Mouse (Mus musculus): ENCODE data around the gene Bcas3. TPM values are rescaled to one million over a fixed set of nuclear protein-coding genes. Genes with fewer than 3 reads are reported as not detected.
A peak's percentile ranks its signal among the peaks of the same experiment; 100 is the strongest.

Gene Bcas3
- total RNA-seq, 4 experiments from 2014 or later = 60.1 to 74.8 (median 66.2) TPM

- no peak for DNase-seq (ENCODE audit: low spot score in 2 of 2)
Observed at GRCm38 (mm10) chr11:85379091-85379490, 26.1 kb downstream of the Bcas3 start.

- no peak for DNase-seq (ENCODE audit: low spot score in 2 of 2)
Observed at GRCm38 (mm10) chr11:85380046-85380445, 27.1 kb downstream of the Bcas3 start.

DNA sequence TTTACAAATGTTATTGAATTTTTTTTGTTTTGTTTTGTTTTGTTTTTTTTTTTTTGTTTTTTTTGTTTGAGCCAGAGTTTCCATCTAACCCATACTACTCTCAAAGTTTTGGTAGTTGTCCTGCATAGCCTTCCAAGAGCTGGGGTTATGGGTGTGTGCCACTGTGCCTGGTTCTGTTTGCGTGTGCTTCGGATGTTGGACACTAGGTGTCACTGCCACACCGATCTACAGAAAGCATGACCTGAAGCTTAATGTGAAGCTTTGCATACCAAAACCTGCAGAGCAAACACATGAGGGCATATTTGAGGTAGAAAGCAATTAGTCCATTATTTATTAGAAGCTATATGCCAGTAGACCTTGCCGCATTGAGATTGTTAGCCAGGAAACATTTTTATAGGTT lies 29.1 kb downstream of the Bcas3 start:
- DNase-seq (ENCODE audit: low spot score in 2 of 2) = peak; percentile 56 to 76

- DNase-seq (ENCODE audit: low spot score in 2 of 2) = no peak
Observed at GRCm38 (mm10) chr11:85383975-85384821, 31.2 kb downstream of the Bcas3 start.

DNA sequence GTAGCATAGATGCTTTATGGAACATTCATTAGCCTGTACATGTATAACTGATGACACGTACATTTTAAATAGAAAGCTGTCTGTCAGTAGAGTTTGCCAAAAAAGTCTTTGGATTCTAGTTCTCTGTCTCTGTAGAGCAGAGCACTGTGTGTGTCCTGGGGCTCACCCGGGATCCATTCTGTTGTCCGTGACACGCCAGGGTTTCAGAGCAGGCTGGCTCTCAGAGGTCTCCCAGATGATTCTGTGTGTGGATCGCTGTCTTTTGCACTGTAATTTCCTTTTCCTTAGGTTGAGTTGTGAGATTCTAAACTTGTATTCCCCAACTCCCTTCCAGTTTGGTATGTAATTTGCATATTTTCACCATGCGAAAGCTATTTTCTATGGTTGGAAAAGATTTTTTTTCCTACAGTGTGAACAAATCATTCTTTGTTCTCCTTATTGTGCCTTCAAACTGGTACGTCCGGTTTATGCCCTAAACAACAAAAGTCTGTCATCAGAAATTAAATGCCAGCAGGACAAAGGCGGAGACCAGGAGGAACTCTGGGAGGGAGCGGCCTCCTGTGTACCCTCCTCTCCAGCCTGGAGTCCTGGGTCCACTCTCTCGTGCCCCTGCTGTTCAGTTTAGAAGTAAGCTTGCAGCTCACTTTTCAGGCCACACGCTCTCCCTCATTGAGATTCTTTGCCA lies 39.4 kb downstream of the Bcas3 start:
- no peak for DNase-seq (ENCODE audit: low spot score in 2 of 2)

DNA sequence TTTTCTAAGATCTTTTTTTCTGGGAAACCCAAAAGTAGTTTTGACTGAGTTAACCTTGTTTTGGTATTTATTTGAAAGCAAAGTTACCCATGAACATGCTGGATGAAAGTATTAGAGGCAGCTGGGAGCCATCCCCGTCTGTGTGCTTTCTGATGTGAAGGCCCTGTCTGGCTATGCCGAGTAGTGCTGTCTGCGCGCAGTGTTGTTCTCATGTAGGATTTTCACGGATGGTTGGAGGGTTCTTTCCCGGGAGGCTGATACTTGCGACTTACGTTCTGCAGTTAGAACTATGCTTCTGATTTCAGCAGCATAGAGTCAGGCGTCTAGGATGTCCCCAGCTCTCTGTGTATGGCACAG lies 39.9 kb downstream of the Bcas3 start:
- no peak for DNase-seq (ENCODE audit: low spot score in 2 of 2)

GRCm38 (mm10) chr11:85393990-85394389 lies 41.0 kb downstream of the Bcas3 start:
- DNase-seq (ENCODE audit: low spot score in 2 of 2) = no peak

GRCm38 (mm10) chr11:85395361-85395760 lies 42.4 kb downstream of the Bcas3 start:
- no peak for DNase-seq (ENCODE audit: low spot score in 2 of 2)

DNA sequence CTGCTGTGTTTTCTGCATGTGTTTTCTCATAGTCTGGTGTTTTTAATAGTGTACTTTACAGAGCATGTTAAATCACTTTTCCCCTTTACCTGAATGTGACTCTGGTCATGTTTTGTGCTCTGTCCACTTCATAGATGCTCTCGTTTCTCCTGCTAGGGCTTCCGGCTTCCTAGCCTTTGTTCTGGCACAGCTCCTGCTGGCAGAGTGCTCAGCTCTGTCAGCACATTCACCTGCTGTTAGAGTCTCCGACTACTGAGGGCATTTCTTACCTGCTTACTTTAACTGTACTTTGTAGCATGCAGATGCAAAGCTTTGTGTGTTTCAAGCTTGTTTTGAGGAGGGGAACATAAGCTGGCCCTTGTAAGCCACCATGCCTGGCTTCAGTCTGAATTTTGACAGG lies 53.6 kb downstream of the Bcas3 start:
- no peak for DNase-seq (ENCODE audit: low spot score in 2 of 2)

- no peak for DNase-seq (ENCODE audit: low spot score in 2 of 2)
Observed at GRCm38 (mm10) chr11:85407700-85408099, 54.7 kb downstream of the Bcas3 start.

GRCm38 (mm10) chr11:85412319-85412718 lies 59.4 kb downstream of the Bcas3 start:
- no peak for DNase-seq (ENCODE audit: low spot score in 2 of 2)

DNA sequence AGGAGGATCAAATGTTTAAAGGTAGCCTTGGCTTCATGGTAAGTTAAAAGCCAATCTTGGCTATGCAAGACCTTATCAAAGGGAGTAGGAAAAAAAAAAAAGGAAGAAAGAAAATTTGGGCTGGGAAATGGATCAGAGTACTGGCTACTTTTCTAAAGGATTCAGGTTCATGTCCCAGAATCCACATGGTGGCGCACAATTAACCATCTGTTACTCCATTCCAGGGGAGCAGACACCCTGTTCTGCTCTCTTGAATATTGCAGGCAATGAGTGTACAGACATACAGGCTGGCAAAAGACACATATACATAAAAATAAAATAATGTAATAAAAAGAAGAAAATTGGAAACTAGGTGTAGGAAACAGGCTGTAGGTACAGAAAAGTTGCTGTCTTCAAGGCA lies 61.5 kb downstream of the Bcas3 start:
- DNase-seq (ENCODE audit: low spot score in 2 of 2) = no peak

- no peak for DNase-seq (ENCODE audit: low spot score in 2 of 2)
Observed at GRCm38 (mm10) chr11:85427353-85427752, 74.4 kb downstream of the Bcas3 start.

- peak in 1 of 2 experiments; percentile 9 for DNase-seq (ENCODE audit: low spot score in 2 of 2)
Observed at GRCm38 (mm10) chr11:85428227-85428626, 75.3 kb downstream of the Bcas3 start.

DNA sequence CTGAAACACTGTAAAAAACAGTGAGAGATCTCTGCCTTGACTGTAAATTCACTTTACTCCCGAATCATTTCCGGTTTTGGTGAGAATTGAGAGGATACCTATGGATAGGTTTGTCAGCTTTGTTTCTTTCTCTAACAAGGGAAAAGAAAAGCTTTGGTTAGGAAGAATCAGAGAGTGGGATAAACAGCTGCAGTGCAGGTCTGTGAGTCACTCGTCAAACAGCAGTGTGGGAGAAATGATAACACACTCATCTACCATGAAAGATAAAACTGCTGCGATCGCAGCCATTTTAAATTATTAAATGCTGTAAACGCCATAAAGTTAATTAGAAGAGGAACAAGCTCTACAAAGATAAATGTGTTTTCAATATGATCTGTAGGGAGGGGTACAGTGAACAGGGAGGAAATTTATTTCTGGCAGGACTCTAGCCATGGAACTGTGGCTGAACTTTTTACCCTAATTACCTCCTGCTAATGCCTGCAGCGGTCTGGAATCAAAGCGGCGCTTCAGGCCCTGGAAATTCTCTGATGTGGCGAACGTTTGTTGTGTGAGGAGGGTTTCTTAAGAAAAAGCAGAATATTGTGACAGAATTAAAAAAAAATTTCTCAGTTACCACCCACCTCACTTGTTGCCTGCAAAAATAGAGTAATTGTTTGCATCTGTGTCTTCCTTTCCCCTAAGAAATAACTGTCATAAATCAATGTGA lies 77.9 kb downstream of the Bcas3 start:
- no peak for DNase-seq (ENCODE audit: low spot score in 2 of 2)

DNA sequence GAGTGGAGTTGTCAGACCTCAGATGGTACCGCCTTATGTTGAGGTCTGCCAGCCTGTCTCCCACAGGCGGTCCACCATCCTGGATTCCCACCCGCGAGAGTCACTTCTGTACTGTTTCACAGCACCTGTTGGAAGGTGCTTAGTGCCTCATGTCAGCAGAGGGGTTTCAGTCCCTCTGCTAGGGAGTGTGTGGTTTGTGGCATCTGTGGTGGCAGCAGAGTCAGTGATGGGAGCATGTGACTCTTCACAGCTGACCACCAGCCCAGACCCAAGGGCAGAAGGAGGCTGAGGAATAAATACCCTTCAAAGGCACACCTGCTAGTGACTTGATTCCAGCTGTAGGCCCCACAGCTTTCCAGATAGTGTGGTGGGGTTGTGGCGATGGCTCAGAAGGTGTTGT lies 94.4 kb downstream of the Bcas3 start:
- no peak for DNase-seq (ENCODE audit: low spot score in 2 of 2)

- no peak for DNase-seq (ENCODE audit: low spot score in 2 of 2)
Observed at GRCm38 (mm10) chr11:85453598-85454304, 100.8 kb downstream of the Bcas3 start.

DNA sequence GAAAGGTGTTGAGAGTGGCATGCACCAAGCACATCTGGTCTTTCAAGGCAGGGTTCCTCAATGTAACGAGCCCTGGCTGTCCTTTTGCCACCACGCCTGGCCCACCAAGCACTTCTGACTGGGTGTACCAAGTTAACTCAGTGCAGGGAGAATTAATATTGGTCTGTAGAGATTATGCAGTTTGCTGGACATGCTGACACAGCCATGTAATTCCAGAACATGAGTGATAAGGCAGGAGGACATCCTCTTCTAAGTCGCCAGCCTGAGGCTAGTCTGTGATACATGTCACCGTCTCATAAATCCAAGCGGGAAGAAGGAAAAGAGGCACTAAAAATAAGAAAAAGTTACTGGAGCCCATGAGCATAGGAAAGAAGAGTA lies 101.3 kb downstream of the Bcas3 start:
- DNase-seq (ENCODE audit: low spot score in 2 of 2) = no peak

DNA sequence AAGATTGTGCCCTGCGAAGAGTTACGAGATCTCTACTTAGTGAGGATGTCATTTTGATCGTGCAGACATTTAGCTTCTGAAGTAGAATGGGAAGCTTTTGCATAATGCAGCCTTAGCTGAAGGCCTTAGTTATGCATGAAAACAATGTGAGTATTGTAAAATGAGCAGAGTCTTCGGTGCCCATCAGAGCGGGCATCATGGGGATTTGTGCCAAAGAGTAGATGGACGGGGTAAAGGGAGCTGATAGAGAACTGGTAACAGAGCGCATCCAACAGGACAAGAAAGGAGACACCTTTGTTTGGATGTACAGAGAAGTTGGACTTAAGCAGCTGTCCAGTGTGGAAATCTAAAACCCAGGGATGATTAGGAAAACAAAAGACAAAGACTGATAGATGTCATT lies 108.6 kb downstream of the Bcas3 start:
- DNase-seq (ENCODE audit: low spot score in 2 of 2) = peak; percentile 11 to 29

GRCm38 (mm10) chr11:85469526-85469925 lies 116.6 kb downstream of the Bcas3 start:
- DNase-seq (ENCODE audit: low spot score in 2 of 2) = peak in 1 of 2 experiments; percentile 43

- no peak for DNase-seq (ENCODE audit: low spot score in 2 of 2)
Observed at GRCm38 (mm10) chr11:85470508-85470907, 117.5 kb downstream of the Bcas3 start.

DNA sequence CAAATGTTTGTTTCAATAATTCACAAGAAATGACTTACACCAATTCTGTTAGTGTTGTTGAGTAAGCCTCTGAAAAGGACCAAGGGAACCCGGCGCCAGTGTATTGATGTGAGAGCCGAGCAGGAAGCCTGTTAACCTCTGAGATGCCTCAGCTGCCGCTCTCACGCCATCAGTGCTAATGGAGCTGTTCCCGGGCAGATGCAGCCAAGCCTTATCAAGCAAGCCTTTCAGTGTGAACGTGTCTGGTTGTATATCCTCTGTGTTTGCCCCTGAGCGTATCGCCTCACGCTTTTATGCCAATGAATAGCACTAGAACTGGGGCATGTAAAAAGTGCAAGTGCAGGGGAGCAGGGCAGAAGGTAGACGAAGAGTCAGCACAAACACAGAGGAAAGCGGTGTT lies 121.4 kb downstream of the Bcas3 start:
- DNase-seq (ENCODE audit: low spot score in 2 of 2) = no peak

Measured in layer of hippocampus, adult 8-10 months (tissue).